Mouse (Mus musculus) embryonic facial prominence, embryonic 11.5 days (tissue): ENCODE data around the gene Syt16. TPM values are rescaled to one million over a fixed set of nuclear protein-coding genes. Genes with fewer than 3 reads are reported as not detected.

Experiments used
- ATAC-seq: fragments of 200-750 bp; cut with Nextera tagmentation; replicated peaks from 2 replicates; pipeline ENCODE4 v1.8.0; 2017; ENCODE audit warnings: low read depth; ENCODE audit not compliant: insufficient number of reproducible peaks, low FRiP score, low TSS enrichment
- DNase-seq: peaks from one replicate; pipeline ENCODE4 v3.0.0-alpha.2; 2015; ENCODE audit warnings: low spot score
- H3K27ac ChIP-seq: fragments of 300-500 bp; sonication (generic); replicated peaks from 2 replicates; pipeline ENCODE4 v1.5.1; 2014; ENCODE audit warnings: mild to moderate bottlenecking, low read depth, low read length, control low read depth
- H3K27me3 ChIP-seq: fragments of 300-500 bp; sonication (generic); 2 replicates; pipeline ENCODE4 v1.6.1; 2014; ENCODE audit warnings: mild to moderate bottlenecking, low read length, moderate library complexity, mixed read lengths; ENCODE audit not compliant: control insufficient read depth, insufficient read depth
- H3K36me3 ChIP-seq: fragments of 300-500 bp; sonication (generic); replicated peaks from 2 replicates; pipeline ENCODE4 v1.6.1; 2014; ENCODE audit warnings: low read depth, mild to moderate bottlenecking, low read length, moderate library complexity, mixed read lengths; ENCODE audit not compliant: control insufficient read depth, insufficient read depth
- H3K4me1 ChIP-seq: fragments of 300-500 bp; sonication (generic); 2 replicates; pipeline ENCODE4 v1.6.1; 2014; ENCODE audit warnings: low read length, mixed read lengths; ENCODE audit not compliant: control insufficient read depth, insufficient read depth
- H3K4me2 ChIP-seq: fragments of 300-500 bp; sonication (generic); 2 replicates; pipeline ENCODE4 v1.6.1; 2014; ENCODE audit warnings: low read depth, mild to moderate bottlenecking, control low read depth, low read length, moderate library complexity
- H3K4me3 ChIP-seq: fragments of 300-500 bp; sonication (generic); 2 replicates; pipeline ENCODE4 v1.5.1; 2014; ENCODE audit warnings: low read depth, low read length, control low read depth
- H3K9ac ChIP-seq: fragments of 300-500 bp; sonication (generic); replicated peaks from 2 replicates; pipeline ENCODE4 v1.6.1; 2014; ENCODE audit warnings: mild to moderate bottlenecking, control low read depth, low read length
- H3K9me3 ChIP-seq: fragments of 300-500 bp; sonication (generic); replicated peaks from 2 replicates; pipeline ENCODE4 v1.6.1; 2016; ENCODE audit warnings: mild to moderate bottlenecking, low read length, inconsistent platforms, mixed read lengths; ENCODE audit not compliant: control insufficient read depth
- WGBS: fragments of 180-500 bp; shearing (Covaris S2); extraction: QIAGEN DNeasy Blood & Tissue Kit; methylation state at CpG from one replicate; pipeline ENCODE4 v1.1.7; 2014; 5-methylcytosine and 5-hydroxymethylcytosine counted together
- polyA plus RNA-seq: library from polyadenylated mRNA; unstranded; fragments of >200 nt; fragmentation: Nextera tagmentation; extraction: Ambion mirVana; gene quantifications from 2 replicates; pipeline ENCODE4 v1.2.1, GENCODE M21; 2014

The Syt16 gene
- polyA plus RNA-seq, 1 experiment from 2014 or later, result 5.2 TPM

GRCm38 (mm10) chr12:74125796-74126195 lies 128.3 kb downstream of the Syt16 start:
- no peaks in the 10 kb centered on the region for H3K36me3 ChIP-seq
- WGBS, result 76% methylated on average over 12 of the region's 12 CpGs
- H3K9ac ChIP-seq, result no peak overlapping the region
- H3K27ac ChIP-seq, result no peak overlapping the region
- no peak overlapping the region for H3K4me3 ChIP-seq
- H3K27me3 ChIP-seq, result no peaks in the 10 kb centered on the region
- no peak for ATAC-seq
- no peak for DNase-seq
- no peak overlapping the region for H3K4me2 ChIP-seq
- no peaks in the 10 kb centered on the region for H3K9me3 ChIP-seq
- H3K4me1 ChIP-seq, result no peaks in the 10 kb centered on the region

GRCm38 (mm10) chr12:74128229-74128628 lies 130.8 kb downstream of the Syt16 start:
- Histone ChIP-seq H3K4me2 (no peak overlapping the region), H3K4me3 (no peak overlapping the region), H3K9ac (no peak overlapping the region), H3K4me1 (no peaks in the 10 kb centered on the region), H3K27ac (no peak overlapping the region), H3K9me3 (no peaks in the 10 kb centered on the region), H3K27me3 (no peaks in the 10 kb centered on the region), H3K36me3 (no peaks in the 10 kb centered on the region)
- WGBS, result 71% methylated on average over 1 of the region's 1 CpGs
- no peak for DNase-seq
- ATAC-seq, result no peak

- no peak overlapping the region for H3K4me2 ChIP-seq
- 70% methylated on average over 2 of the region's 2 CpGs for WGBS
- no peak overlapping the region for H3K9ac ChIP-seq
- H3K9me3 ChIP-seq, result no peaks in the 10 kb centered on the region
- no peaks in the 10 kb centered on the region for H3K36me3 ChIP-seq
- no peak overlapping the region for H3K27ac ChIP-seq
- H3K4me1 ChIP-seq, result no peaks in the 10 kb centered on the region
- no peak overlapping the region for H3K4me3 ChIP-seq
- ATAC-seq (no peak), DNase-seq (no peak)
- H3K27me3 ChIP-seq, result no peaks in the 10 kb centered on the region
Measured at GRCm38 (mm10) chr12:74131790-74132189, 134.3 kb downstream of the Syt16 start.

GRCm38 (mm10) chr12:74142147-74142546 lies 144.7 kb downstream of the Syt16 start:
- 81% methylated on average over 7 of the region's 7 CpGs for WGBS
- no peak for ATAC-seq

GRCm38 (mm10) chr12:74144385-74144784 lies 146.9 kb downstream of the Syt16 start:
- 64% methylated on average over 5 of the region's 5 CpGs for WGBS
- H3K36me3 ChIP-seq, result no peaks in the 10 kb centered on the region
- H3K4me3 ChIP-seq, result no peak overlapping the region
- DNase-seq (no peak), ATAC-seq (no peak)
- H3K9me3 ChIP-seq, result no peaks in the 10 kb centered on the region
- H3K4me1 ChIP-seq, result no peaks in the 10 kb centered on the region
- no peak overlapping the region for H3K9ac ChIP-seq
- no peaks in the 10 kb centered on the region for H3K27me3 ChIP-seq
- H3K27ac ChIP-seq, result no peak overlapping the region
- no peak overlapping the region for H3K4me2 ChIP-seq

More at GRCm38 (mm10) chr12:74142147-74142546, 144.7 kb downstream of the Syt16 start:
- no peak overlapping the region for H3K9ac ChIP-seq
- H3K27ac ChIP-seq, result no peak overlapping the region
- H3K4me1 ChIP-seq, result no peaks in the 10 kb centered on the region
- no peak overlapping the region for H3K4me2 ChIP-seq
- H3K9me3 ChIP-seq, result no peaks in the 10 kb centered on the region
- no peak overlapping the region for H3K4me3 ChIP-seq
- DNase-seq, result no peak
- H3K36me3 ChIP-seq, result no peaks in the 10 kb centered on the region
- H3K27me3 ChIP-seq, result no peaks in the 10 kb centered on the region

GRCm38 (mm10) chr12:74160791-74161190 lies 163.3 kb downstream of the Syt16 start:
- no peaks in the 10 kb centered on the region for H3K36me3 ChIP-seq
- 85% methylated on average over 3 of the region's 3 CpGs for WGBS
- no peaks in the 10 kb centered on the region for H3K4me1 ChIP-seq
- no peaks in the 10 kb centered on the region for H3K9me3 ChIP-seq
- H3K9ac ChIP-seq, result no peak overlapping the region
- no peak overlapping the region for H3K4me3 ChIP-seq
- no peak for DNase-seq
- no peak for ATAC-seq
- no peaks in the 10 kb centered on the region for H3K27me3 ChIP-seq
- H3K27ac ChIP-seq, result no peak overlapping the region
- H3K4me2 ChIP-seq, result no peak overlapping the region

GRCm38 (mm10) chr12:74163080-74163479 lies 165.6 kb downstream of the Syt16 start:
- Histone ChIP-seq H3K27ac (no peak overlapping the region), H3K4me1 (no peaks in the 10 kb centered on the region), H3K4me2 (no peak overlapping the region), H3K9me3 (no peaks in the 10 kb centered on the region), H3K27me3 (no peaks in the 10 kb centered on the region), H3K4me3 (no peak overlapping the region), H3K36me3 (no peaks in the 10 kb centered on the region), H3K9ac (no peak overlapping the region)
- ATAC-seq (no peak), DNase-seq (no peak)
- WGBS, result 75% methylated on average over 2 of the region's 2 CpGs

- H3K36me3 ChIP-seq, result no peaks in the 10 kb centered on the region
- no peak for DNase-seq
- no peak overlapping the region for H3K4me3 ChIP-seq
- 87% methylated on average over 1 of the region's 1 CpGs for WGBS
- no peak overlapping the region for H3K27ac ChIP-seq
- no peak for ATAC-seq
- no peaks in the 10 kb centered on the region for H3K4me1 ChIP-seq
- H3K9me3 ChIP-seq, result no peaks in the 10 kb centered on the region
- no peak overlapping the region for H3K9ac ChIP-seq
- no peaks in the 10 kb centered on the region for H3K27me3 ChIP-seq
- no peak overlapping the region for H3K4me2 ChIP-seq
Measured at GRCm38 (mm10) chr12:74171257-74171656, 173.8 kb downstream of the Syt16 start.
